Mouse (Mus musculus) adrenal gland, adult 8-10 months (tissue): ENCODE measurements around the gene Gmeb2. TPM values are rescaled to one million over a fixed set of nuclear protein-coding genes. Genes with fewer than 3 reads are reported as not detected.
A peak's percentile ranks its signal among the peaks of the same experiment; 100 is the strongest.

Experiments used
- DNase-seq: peaks from one replicate; pipeline ENCODE4 v3.0.0; 2022
- total RNA-seq, 4 experiments: library from RNA; stranded (reverse); gene quantifications; 2 replicates each; pipeline ENCODE4 v1.2.4; 2022

The Gmeb2 gene
- total RNA-seq, 4 experiments from 2014 or later = 16.0 to 21.6 (median 18.6) TPM

DNA sequence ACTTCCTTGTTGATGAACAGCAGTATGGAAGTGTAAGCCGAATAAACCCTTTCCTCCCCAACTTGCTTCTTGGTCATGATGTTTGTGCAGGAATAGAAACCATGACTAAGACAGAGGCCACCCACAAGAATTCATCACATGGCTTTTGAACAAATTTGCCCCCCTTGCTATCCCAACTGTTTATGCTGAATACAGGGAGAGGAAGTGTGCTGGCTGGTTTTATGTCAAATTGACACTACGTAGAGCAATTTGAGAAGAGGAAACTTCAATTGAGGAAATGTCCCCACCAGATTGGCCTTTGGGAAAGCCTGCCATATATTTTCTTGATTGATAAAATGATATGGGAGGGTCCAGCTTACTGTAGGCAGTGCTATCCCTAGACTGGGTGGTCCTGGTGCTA, 14.0 kb downstream of the Gmeb2 start:
- DNase-seq = no peak

GRCm38 (mm10) chr2:181272092-181272491, 15.7 kb downstream of the Gmeb2 start:
- no peak for DNase-seq

GRCm38 (mm10) chr2:181266839-181267238, 21.0 kb downstream of the Gmeb2 start:
- no peak for DNase-seq

GRCm38 (mm10) chr2:181253248-181253647, 34.6 kb downstream of the Gmeb2 start:
- DNase-seq = no peak

- DNase-seq = no peak
Measured at GRCm38 (mm10) chr2:181251841-181252240, 36.0 kb downstream of the Gmeb2 start.

- no peak for DNase-seq
Measured at GRCm38 (mm10) chr2:181249217-181249616, 38.6 kb downstream of the Gmeb2 start.

DNA sequence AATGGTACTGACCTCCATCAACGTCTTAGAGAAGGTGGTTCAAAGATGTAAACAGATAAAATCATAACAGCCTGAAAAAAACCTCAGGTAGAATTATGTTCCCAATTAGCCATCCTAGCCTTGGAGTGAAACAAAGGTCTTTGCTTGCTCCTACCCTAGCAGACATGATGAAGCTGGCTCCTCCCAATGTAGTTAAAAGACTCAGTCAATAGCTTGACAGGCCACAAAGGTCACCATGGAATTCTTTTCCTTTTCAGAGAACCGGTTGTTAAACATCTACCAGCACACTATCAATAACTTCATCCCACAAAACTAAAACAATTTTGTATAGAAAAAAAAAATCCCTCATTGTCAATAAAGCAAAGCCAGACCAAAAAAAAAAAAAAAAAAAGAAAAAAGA, 42.8 kb downstream of the Gmeb2 start:
- no peak for DNase-seq

DNA sequence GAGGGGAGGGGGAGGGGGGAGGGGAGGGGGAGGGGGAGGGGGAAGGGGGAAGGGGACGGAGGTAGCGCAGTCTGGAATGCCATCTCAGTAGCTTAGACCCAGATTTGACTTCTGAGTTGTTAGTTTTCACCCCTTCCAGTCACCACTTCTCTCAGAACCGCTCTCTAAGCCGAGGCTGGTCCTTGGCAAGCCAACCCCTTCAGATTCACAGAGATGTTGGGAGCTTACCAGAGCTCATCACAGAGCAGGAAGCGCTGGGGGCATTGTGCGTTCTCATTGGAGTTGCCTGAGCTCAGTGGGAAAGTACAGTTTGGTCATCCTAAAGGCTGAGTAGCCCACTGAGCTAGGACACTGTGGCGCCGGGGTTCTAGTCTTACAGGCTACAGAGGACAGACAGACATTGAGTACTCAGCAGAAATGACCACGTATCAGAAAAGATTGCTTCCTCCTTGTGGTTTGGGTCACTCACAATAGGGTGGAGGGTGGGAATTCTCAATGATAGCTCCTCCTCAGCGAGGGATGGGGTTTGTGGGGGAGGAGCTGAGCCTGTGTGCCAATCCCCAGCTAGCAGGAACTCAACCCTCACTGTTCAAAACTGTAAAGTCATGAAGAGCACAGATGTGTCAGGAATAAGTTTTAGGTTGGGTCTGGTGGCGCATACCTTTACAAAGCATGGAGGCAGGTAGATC, 44.0 kb downstream of the Gmeb2 start:
- DNase-seq = no peak

DNA sequence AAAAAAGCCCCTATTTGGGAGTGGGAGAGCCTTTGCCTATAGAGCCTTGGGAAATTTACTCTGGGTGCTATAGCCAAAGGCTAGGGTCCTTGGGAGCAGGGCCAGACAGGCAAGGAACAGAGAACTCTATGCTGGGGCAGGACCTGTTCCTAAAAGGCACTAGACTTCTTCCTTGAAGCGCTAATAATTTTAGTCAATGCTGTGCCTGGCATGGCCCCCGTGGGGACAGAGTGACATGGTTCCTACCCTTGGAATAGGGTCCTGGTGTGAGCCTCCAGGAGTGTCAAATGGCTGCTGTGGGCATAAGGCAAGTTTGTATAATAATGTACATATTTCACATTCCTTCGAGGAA, 45.5 kb downstream of the Gmeb2 start:
- DNase-seq = no peak

GRCm38 (mm10) chr2:181241602-181242313, 46.1 kb downstream of the Gmeb2 start, which contains the start of gene Helz2:
TSS of gene Helz2 (minus strand) at chr2:181242027.
- peak; percentile 47 for DNase-seq

DNA sequence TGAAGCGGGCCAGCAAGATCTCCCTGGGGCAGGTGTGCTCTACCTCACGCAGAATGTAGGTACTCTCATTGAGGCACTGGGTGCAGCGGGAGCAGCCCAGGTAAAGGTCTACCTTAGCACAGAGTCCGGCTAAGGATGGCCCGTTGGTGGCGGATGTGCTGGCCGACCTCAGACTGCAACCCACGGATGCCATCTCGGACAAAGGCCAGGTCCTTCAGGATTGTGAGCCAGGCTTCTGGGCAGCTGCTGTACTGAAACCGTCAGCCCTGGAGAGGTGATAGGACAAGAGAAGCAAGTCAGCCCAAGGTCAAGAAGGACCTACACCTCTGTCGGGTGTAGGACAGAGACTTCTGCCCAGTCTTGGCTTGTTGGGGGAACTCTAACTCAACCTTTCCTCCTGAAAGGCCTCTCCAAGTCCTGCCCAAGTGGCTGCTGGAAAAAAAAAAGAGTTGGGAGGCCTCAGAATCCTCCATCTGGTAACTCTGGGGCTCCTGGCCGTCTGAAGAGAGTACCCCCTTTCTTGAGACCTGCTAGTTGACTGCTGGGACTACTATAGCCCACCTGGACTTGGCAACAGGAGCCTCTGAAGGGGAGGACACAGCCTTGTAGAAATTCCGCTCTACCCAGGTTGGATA, 46.9 kb downstream of the Gmeb2 start:
- no peak for DNase-seq

GRCm38 (mm10) chr2:181239261-181239660, 48.6 kb downstream of the Gmeb2 start:
- no peak for DNase-seq

DNA sequence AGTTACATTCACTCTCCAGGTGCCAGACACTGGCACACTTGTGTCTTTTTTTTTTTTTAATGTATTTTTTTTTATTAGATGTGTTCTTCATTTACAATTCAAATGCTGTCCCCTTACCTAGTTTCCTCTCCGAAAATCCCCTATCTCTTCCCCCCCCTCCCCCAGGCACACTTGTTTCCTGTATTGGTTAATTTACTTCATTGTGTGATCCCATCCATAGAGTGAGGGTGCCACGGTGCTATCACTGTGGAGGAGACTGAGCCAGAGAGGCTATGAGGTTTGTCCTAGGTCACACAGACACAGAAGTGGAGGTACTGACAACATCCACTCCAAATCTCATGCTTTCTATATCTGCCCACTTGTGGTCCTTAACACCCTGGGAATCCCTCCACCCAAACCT, 49.0 kb downstream of the Gmeb2 start:
- no peak for DNase-seq

- DNase-seq = no peak
Measured at GRCm38 (mm10) chr2:181238091-181238610, 49.7 kb downstream of the Gmeb2 start.

- no peak for DNase-seq
Measured at GRCm38 (mm10) chr2:181237251-181238014, 50.4 kb downstream of the Gmeb2 start.

GRCm38 (mm10) chr2:181235681-181236566, 51.9 kb downstream of the Gmeb2 start:
- DNase-seq = no peak

DNA sequence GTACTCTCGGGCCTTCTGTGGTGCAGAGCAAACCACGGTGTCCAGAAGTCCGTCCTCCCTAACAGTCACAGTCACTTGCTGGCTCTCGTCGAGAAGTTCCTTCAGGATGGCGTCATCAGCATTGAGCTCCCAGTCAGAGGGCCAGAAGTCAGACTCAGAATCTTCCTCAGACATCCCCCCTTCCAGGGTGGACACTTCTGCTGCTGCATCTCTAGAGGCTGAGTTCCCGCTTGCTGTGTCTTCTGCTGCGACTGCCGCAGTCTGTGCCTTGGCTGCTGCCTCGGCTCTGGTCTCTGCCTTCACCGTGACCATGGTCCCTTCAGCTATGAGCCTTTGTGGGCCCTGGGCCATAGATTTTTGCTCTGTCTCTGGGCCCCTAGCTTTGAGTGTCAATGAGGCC, 53.2 kb downstream of the Gmeb2 start:
- no peak for DNase-seq

DNA sequence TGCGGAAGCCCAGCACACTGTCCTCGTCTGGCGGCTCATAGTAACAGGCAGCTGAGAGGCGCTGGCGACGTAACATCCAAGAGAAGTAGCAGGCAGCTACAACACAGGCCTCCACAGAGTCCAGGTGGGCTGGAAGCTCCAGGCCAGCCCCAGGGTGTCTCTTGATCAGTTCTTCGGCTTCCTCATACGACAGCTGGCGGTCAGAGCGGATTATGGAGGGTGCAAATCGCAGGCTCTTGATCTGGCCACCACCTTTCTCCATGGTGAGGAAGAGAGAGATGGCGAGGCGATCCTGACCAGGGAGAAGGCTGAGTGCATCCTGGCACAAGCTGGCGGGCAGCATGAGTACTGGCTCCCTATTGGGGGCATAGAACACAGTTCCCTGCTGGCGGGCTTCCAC, 54.4 kb downstream of the Gmeb2 start:
- DNase-seq = no peak

- no peak for DNase-seq
Measured at GRCm38 (mm10) chr2:181231171-181231570, 56.7 kb downstream of the Gmeb2 start.

GRCm38 (mm10) chr2:181228335-181228734, 59.5 kb downstream of the Gmeb2 start:
- DNase-seq = no peak

DNA sequence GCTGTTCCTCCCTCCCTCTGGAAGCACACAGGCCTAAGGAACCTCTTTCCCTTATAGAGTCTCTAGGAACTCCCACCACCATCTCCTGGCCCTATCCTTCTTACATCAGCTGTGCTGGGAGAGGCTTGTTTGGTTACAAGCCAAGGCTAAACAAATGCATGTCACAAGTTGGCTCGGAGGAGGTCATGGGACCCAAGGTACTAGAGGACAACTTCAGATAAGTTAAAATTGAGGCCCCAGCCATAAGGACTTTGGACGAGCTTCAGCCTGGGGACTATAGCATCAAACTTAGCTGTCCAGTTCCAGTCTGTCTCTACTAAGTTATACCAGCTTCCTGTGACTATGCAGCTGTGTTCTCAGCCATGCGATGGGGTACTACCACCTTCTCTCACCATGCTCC, 60.7 kb downstream of the Gmeb2 start:
- no peak for DNase-seq

DNA sequence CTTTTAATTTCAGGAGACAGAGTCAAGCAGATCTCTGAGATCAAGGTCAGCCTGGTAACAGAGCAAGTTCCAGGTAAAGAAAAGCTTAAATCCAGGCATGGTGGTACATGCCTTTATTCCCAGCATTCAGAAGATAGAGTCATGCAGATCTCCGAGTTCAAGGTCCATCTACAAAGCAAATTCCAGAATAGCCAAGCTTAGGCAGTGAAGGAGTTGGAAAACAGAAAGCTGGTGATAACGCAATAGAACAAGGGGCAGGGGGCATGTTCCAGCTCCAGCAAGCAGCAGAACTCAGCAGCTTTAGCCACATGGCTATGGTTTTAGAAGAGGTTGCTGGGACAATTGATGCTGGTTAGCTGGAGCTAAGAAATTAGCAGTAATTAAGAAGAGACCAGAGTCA, 62.8 kb downstream of the Gmeb2 start:
- DNase-seq = no peak
